Mouse (Mus musculus) ES-Bruce4 (cell line): ENCODE measurements around the gene Prmt3. TPM values are rescaled to one million over a fixed set of nuclear protein-coding genes. Genes with fewer than 3 reads are reported as not detected.
A peak's percentile ranks its signal among the peaks of the same experiment; 100 is the strongest.

Experiments used
- H3K27ac ChIP-seq: 2 replicates; pipeline ENCODE4 v1.5.1; 2012; ENCODE audit warnings: low read length, inconsistent platforms; ENCODE audit not compliant: insufficient read depth
- H3K27me3 ChIP-seq: 2 replicates; pipeline ENCODE4 v1.6.1; 2012; ENCODE audit warnings: mild to moderate bottlenecking, low read length, inconsistent platforms; ENCODE audit not compliant: control insufficient read depth, poor library complexity, insufficient read depth, severe bottlenecking
- H3K36me3 ChIP-seq: 2 replicates; pipeline ENCODE4 v1.6.1; 2012; ENCODE audit warnings: inconsistent platforms, mild to moderate bottlenecking, low read length, moderate library complexity; ENCODE audit not compliant: control insufficient read depth, poor library complexity, insufficient read depth, severe bottlenecking
- H3K4me1 ChIP-seq: one replicate; pipeline ENCODE4 v1.8.1; 2011; ENCODE audit warnings: low read length; ENCODE audit not compliant: control insufficient read depth, insufficient read depth
- H3K4me3 ChIP-seq: 2 replicates; pipeline ENCODE4 v1.5.1; 2011; ENCODE audit warnings: low read depth, mild to moderate bottlenecking, low read length
- H3K9ac ChIP-seq: 2 replicates; pipeline ENCODE4 v1.6.1; 2012; ENCODE audit warnings: low read depth, mild to moderate bottlenecking, inconsistent platforms; ENCODE audit not compliant: poor library complexity, severe bottlenecking
- H3K9me3 ChIP-seq: replicated peaks from 2 replicates; pipeline ENCODE4 v1.6.1; 2012; ENCODE audit warnings: mild to moderate bottlenecking, low read length, inconsistent platforms; ENCODE audit not compliant: control insufficient read depth, poor library complexity, insufficient read depth, severe bottlenecking
- CTCF ChIP-seq: IDR thresholded peaks from one replicate; pipeline ENCODE4 v1.8.1; 2011; ENCODE audit warnings: low read depth, low read length
- EP300 ChIP-seq: IDR thresholded peaks from 2 replicates; pipeline ENCODE4 v1.6.1; 2011; ENCODE audit warnings: low read depth, low read length; ENCODE audit not compliant: insufficient read depth
- POLR2A ChIP-seq: IDR thresholded peaks from one replicate; pipeline ENCODE4 v1.8.1; 2011; ENCODE audit warnings: low read length; ENCODE audit not compliant: insufficient read depth
- polyA plus RNA-seq: library from polyadenylated mRNA; stranded (reverse); fragments of >200 nt; gene quantifications from 2 replicates; pipeline ENCODE4 v1.2.4, GENCODE M21; 2011; ENCODE audit warnings: low read depth; ENCODE audit not compliant: missing spikeins, insufficient read depth, insufficient read length

The Prmt3 gene
- polyA plus RNA-seq, 1 experiment = 83.3 TPM

GRCm38 (mm10) chr7:49785141-49785540, 7.0 kb downstream of the Prmt3 start:
- no peaks in the 10 kb centered on the region for H3K4me1 ChIP-seq
- TF ChIP-seq POLR2A (no peak), CTCF (no peak), EP300 (no peak)
- no peak overlapping the region for H3K27ac ChIP-seq
- H3K27me3 ChIP-seq = no peaks in the 10 kb centered on the region
- H3K9me3 ChIP-seq = no peaks in the 10 kb centered on the region
- no peak overlapping the region for H3K4me3 ChIP-seq
- no peak overlapping the region for H3K9ac ChIP-seq
- peaks cover 61% of the 10 kb centered on the region for H3K36me3 ChIP-seq

GRCm38 (mm10) chr7:49786618-49787382, 8.7 kb downstream of the Prmt3 start:
- Histone ChIP-seq H3K4me3 (no peak overlapping the region), H3K27me3 (no peaks in the 10 kb centered on the region), H3K9me3 (no peaks in the 10 kb centered on the region), H3K27ac (no peak overlapping the region), H3K9ac (no peak overlapping the region), H3K4me1 (no peaks in the 10 kb centered on the region), H3K36me3 (peaks cover 60% of the 10 kb centered on the region)
- peak; percentile 62 for TF ChIP-seq CTCF
- no peak for TF ChIP-seq EP300
- TF ChIP-seq POLR2A = no peak

GRCm38 (mm10) chr7:49787383-49787645, 9.2 kb downstream of the Prmt3 start:
- Histone ChIP-seq H3K27ac (no peak overlapping the region), H3K4me3 (no peak overlapping the region), H3K36me3 (peaks cover 58% of the 10 kb centered on the region), H3K9ac (no peak overlapping the region), H3K9me3 (no peaks in the 10 kb centered on the region), H3K27me3 (no peaks in the 10 kb centered on the region), H3K4me1 (no peaks in the 10 kb centered on the region)
- no peak for TF ChIP-seq POLR2A
- no peak for TF ChIP-seq CTCF
- no peak for TF ChIP-seq EP300

DNA sequence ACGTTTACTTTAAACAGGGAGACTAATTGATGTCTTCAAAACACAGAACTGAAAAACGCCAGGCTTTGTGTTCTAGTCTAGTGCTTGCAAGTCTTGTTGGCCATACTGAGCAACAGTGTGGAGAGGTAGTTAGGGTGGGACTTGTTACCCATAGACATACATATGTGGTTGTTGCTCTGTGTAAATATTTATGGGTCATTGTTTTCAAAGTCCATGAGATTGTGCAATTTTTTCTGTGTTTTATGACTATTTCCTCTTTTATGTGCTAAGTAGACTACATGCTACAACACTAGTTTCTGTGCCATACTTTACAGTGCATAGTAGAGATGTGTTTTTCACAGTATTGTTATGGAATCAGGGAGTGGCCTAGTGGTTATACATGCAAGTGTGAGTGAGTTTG, 16.2 kb downstream of the Prmt3 start:
- Histone ChIP-seq H3K9me3 (no peaks in the 10 kb centered on the region), H3K4me3 (no peak overlapping the region), H3K36me3 (peaks cover 64% of the 10 kb centered on the region), H3K27ac (no peak overlapping the region), H3K9ac (no peak overlapping the region), H3K27me3 (no peaks in the 10 kb centered on the region), H3K4me1 (no peaks in the 10 kb centered on the region)
- TF ChIP-seq POLR2A (no peak), EP300 (no peak), CTCF (no peak)

GRCm38 (mm10) chr7:49797171-49797570, 19.0 kb downstream of the Prmt3 start:
- Histone ChIP-seq H3K27ac (no peak overlapping the region), H3K9me3 (no peaks in the 10 kb centered on the region), H3K9ac (no peak overlapping the region), H3K27me3 (no peaks in the 10 kb centered on the region), H3K4me1 (no peaks in the 10 kb centered on the region), H3K36me3 (peaks cover 59% of the 10 kb centered on the region), H3K4me3 (no peak overlapping the region)
- TF ChIP-seq POLR2A = no peak
- TF ChIP-seq EP300 = no peak
- no peak for TF ChIP-seq CTCF

GRCm38 (mm10) chr7:49803511-49803910, 25.4 kb downstream of the Prmt3 start:
- TF ChIP-seq POLR2A = no peak
- Histone ChIP-seq H3K9ac (no peak overlapping the region), H3K27ac (no peak overlapping the region), H3K27me3 (no peaks in the 10 kb centered on the region), H3K36me3 (peaks cover 35% of the 10 kb centered on the region), H3K4me1 (no peaks in the 10 kb centered on the region), H3K4me3 (no peak overlapping the region), H3K9me3 (no peaks in the 10 kb centered on the region)
